Mouse (Mus musculus) lung, adult 18-20 months (tissue): ENCODE measurements at regions not wholly inside any gene's neighbourhood (a gene's known extent, or its start where the extent isn't known, plus 50 kb on each side); places are given as distances from the start of the nearest gene placed in this dataset.
"Not testable (repeated sequence)": the region's sequence is repeated elsewhere in the genome, so short reads cannot be mapped to it uniquely, and the experiment has no call there.

Source experiments
- DNase-seq, 2 experiments: peaks; one replicate each; pipeline ENCODE4 v3.0.0; 2022; ENCODE audit warnings: mixed read lengths in 2 of 2

DNA sequence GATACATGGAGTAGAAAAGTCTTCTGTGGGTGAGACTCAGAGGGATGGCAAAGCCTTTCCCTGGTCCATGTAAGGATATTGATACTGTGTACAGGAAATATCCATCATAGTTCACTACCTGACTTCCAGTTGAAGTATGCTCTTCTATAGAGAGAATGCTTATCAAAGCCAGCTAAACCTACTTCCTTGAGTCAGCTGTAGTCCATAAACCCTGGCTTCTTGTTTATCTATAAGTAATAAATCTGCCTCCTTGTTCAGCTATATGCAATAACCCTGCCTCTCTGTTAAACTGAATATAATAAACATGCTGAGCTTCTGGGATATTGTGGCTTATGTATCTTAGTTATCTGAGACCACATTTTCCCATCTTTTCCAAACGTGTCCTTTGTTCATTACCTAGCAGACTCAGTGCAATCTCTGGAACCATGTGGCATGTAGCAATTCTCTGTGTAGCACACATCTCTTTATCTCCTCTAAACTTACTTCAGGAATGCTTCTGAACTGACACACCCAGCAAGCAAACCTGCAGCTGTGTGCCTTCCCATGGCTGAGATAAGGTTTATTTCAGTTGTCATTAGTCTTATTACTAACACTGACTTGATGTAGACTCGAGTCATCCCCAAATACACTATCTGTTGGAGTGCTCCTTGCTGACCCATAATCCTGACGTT is 694.9 kb upstream of the Map3k7 start:
- DNase-seq = no peak

- DNase-seq = no peak
Observed at GRCm38 (mm10) chr4:31274131-31274530, 689.8 kb upstream of the Map3k7 start.

DNA sequence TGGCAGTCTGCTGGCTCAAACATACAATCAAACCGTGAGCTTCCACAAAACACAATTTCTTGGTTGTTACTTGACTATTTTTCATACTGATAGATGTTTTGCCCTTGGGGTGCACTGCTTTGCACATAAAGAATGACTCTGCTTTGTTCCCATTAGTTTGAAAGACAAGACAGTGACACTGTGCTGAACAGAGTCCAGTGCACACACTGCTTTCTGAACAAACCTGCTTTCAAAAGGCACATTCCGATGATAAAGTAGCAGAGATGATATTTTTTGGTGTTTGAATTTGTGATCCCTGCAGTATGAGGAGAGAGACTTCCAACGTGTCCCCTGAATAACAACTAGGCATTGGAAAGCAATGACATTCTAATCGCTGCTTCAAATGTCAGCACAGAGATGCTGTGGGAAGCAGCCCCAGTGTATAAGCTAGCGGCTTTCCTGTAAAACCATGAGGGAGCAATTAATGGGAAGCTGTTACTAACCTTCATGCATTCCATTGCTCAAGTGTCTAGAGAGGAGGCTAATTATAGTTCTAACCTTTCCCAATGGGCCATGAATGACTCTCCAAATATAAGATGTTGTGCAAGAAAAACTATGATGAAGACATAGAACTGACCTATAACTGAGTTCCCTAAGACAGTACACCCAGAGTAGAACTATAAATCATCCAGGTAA is 673.5 kb upstream of the Map3k7 start:
- DNase-seq = peak in 1 of 2 experiments; percentile 2

- DNase-seq = no peak
Observed at GRCm38 (mm10) chr4:31293752-31294151, 670.1 kb upstream of the Map3k7 start.

DNA sequence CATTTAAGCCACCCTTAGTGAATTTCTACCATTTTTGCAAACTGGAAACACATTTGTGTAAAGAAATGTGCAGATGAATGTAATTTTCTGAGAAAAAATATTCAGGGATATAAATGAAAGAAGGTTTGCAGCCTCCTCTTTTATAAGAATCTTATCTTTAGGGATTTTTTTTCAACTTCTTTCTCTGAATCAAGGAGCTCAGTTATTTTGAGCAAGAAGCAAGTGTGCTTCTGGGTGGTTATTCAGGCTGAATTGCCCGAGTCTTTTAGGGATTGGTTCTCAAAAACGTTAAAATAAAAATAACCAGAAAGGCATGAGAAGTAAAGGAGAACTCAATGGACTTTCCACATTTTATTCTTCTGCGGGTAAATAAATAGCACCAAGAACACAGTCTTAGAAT is 666.0 kb upstream of the Map3k7 start:
- no peak for DNase-seq

- no peak for DNase-seq
Observed at GRCm38 (mm10) chr4:31319269-31319668, 644.6 kb upstream of the Map3k7 start.

DNA sequence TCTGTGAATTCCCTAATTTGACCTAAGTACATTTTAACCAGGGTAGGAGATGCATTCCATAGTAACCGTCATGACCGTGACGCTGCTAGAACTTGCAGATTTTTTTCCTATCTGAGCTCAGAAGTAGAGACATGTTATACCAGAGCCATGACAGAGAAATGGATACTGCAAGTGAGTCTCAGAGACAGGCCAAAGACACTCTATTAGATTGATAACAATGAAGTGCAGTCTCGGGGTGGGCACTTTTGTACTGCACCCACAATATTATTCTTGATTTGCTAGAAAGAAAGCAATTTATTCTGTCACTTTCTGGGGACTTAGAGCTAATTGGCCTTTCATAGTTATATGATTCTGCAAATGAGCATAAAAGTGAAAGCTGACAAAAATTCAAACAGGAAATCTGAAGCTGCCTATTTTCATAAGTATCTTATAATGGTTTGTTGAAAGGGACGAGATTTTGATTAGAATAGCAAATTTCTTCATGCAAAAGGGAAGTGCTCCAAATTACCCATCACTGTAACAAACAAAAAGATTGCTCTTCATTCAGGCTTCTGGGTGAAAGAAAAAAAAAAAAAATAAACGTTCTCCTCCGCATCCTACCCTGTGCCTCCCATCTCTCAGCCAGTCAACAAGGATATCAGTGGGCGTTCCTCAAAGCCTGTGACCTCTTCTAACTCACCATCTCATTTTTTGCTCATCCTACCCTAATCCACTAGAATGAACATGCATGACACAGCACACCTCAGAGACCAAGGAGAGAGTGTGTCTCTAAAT is 643.0 kb upstream of the Map3k7 start:
- DNase-seq = no peak

DNA sequence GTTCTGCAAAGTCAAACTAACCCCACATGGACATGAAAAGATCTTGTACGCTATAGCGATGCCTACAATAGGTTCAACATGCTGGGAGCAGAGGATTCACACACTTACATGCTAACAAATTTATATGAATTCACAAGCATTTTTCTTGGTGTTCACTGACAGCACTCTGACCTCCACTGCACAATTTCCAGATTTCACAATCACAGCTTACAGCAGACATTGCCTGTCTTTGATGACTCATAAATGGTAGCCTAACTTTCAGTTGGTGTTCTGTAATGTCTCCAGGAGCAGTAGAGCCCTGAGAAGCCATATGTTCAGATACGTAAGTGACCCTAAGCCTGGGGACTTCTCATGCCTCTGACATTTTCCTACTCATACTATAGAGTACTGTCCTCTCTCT is 640.1 kb upstream of the Map3k7 start:
- DNase-seq = no peak

- no peak for DNase-seq
Observed at GRCm38 (mm10) chr4:31328798-31329197, 635.1 kb upstream of the Map3k7 start.

DNA sequence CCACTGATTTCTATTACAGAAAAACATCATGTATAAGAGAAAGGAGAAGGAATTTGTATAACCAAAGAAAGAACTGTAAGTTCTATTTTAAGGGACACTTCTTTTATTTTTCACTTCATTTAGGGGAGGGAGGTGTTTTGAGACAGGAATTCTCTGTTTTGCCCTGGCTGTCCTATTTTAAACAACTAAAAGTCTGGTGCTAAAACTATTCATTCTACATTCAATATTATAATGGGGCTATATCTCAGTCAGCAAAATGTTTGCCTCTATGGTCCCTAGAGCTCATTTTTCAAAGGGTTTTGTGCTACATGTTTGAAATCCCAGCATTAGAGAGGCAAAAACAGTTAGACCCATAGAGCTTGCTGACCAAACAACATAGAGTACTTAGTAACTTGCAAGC is 632.8 kb upstream of the Map3k7 start:
- no peak for DNase-seq

GRCm38 (mm10) chr4:31335686-31336085 is 628.2 kb upstream of the Map3k7 start:
- no peak for DNase-seq

DNA sequence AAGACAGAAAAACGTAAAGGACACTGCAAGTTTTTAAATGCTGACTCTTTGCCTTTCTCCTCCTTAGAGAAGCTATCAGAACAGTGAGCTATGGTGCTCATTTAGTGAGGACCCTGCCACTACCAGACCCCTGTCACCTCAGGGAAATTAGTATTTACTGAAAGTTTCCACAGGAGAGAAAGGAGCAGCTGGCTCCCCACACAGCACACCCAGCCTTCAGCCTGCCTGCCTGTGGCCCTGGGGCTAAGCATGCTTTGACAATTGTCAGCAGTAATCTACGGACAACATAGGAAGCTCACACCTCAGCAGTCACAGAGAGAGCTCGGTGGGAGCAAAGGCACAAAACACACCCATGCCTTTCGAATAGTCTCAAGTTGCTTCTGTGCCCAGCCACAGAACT is 625.9 kb upstream of the Map3k7 start:
- no peak for DNase-seq

GRCm38 (mm10) chr4:31343312-31344248 is 620.3 kb upstream of the Map3k7 start:
- no peak for DNase-seq

DNA sequence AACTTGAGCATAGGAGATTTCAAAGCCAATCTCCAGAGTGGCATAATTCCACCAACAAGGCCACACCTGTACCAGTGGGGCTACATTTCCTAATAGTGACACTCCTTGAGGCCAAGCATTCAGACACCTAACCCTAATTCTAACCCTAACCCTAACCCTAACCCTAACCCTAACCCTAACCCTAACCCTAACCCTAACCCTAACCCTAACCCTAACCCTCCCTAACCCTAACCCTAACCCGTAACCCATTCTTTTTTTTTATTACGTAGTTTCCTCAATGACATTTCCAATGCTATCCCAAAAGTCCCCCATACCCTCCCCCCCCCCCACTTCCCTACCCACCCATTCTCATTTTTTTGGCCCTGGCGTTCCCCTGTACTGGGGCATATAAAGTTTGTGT is 609.9 kb upstream of the Map3k7 start:
- DNase-seq = not testable (repeated sequence)

GRCm38 (mm10) chr4:31354953-31355352 is 608.9 kb upstream of the Map3k7 start:
- DNase-seq = no peak

DNA sequence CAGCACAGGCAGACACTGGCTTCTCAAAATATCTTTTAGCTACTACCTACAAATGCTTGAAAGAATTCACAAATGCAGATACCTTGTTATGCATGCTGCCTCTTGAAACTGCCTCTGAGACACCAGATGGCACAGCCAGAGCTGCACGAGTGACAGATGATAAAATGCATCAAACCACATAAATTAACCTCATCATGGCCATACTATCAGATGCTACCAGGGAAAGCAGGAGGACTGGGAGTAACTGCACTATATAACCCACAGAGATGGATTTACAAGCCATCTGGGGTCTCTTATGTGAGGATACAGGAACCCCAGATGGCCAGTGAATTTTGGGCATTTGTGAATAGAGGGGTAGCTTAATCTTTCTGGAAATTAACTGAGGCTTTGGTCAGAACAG is 597.7 kb upstream of the Map3k7 start:
- no peak for DNase-seq

GRCm38 (mm10) chr4:31367031-31367430 is 596.9 kb upstream of the Map3k7 start:
- no peak for DNase-seq

- DNase-seq = no peak
Observed at GRCm38 (mm10) chr4:31370062-31370461, 593.8 kb upstream of the Map3k7 start.

- DNase-seq = no peak
Observed at GRCm38 (mm10) chr4:31381069-31381969, 582.6 kb upstream of the Map3k7 start.

DNA sequence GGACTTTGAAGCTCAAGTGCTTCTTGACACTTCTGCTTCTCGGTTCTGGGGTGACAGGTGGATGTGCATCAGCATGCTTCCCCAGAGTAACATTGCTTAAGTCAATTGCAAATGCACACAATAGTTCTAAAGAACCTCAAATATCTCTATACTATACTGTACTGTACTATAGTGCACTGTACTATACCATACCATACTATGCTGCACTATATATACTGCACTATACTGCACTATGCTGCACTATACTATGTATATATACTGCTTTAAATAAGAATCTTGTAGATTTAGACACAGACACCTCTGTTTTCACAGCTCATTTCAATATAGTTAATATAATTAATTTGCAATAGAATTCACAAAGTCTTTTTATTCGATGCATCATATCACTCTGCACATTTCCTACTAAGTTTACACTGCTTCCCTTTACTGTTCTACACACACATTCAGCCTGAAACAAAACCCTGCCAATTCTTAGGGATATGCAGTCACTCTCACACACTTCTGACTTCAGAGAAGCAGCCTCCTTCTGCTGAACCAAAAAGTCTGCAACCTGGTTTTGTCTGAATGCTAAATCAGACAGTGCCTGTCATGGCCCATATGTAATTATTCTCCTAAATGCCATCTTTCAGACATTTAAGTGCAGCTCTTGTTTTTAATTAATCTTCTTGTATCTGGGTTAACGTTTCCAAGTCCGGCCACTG is 570.8 kb upstream of the Map3k7 start:
- no peak for DNase-seq

GRCm38 (mm10) chr4:31395538-31395937 is 568.4 kb upstream of the Map3k7 start:
- no peak for DNase-seq
